Mouse (Mus musculus) ovary, adult 2 months (tissue): ENCODE data around the gene Ilkap. TPM values are rescaled to one million over a fixed set of nuclear protein-coding genes. Genes with fewer than 3 reads are reported as not detected.

ENCODE experiments used
- polyA plus RNA-seq: library from polyadenylated mRNA; depleted of rRNA; stranded (reverse); fragments of >200 nt; gene quantifications from 2 replicates; pipeline ENCODE4 v1.2.3, GENCODE M21; 2012; rRNA removed

Gene Ilkap
- 73.5 and 87.0 TPM in 2 replicates for polyA plus RNA-seq

DNA sequence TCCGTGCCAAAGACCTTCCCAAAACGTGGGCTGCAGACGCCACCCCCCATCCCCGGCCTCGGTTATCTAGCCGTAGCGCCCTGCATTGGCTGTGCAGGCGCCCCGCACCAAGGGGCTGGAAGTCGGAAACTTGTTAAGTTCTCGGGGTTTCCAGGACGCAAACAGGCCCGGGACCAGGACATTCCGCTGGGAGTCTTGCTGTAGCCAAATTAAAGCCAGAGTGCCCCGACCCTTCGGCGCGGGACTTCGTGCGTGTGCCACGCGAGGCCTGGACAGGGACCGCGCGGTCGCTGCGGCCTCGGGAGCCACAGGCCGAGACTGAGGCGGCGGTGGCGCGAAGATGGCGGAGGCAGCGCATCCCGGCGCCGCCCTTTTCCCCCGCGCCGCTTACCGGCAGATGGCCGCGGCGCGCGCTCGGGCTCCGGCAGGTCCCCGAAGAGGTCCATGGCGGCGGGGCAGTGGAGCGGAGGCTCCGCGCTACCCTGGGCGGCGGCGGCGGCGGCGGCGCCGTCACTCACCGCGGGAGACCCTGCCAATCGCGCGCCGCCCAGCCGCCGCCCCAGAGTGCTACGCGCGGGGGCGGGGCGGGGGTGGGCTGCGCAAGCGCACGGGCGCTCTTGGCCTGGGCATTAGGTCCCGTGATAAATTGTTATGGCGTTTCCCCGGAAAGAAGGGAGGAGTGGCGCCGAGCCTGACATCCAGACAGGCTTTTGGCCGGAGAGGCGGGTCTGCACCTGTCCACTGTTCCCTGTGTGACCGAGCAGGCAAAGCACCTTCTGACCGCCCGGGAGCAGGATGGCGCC lies at the start of gene Ilkap:
TSS of gene Ilkap (minus strand) at position 556 of the 803 bp plus-strand sequence.

DNA sequence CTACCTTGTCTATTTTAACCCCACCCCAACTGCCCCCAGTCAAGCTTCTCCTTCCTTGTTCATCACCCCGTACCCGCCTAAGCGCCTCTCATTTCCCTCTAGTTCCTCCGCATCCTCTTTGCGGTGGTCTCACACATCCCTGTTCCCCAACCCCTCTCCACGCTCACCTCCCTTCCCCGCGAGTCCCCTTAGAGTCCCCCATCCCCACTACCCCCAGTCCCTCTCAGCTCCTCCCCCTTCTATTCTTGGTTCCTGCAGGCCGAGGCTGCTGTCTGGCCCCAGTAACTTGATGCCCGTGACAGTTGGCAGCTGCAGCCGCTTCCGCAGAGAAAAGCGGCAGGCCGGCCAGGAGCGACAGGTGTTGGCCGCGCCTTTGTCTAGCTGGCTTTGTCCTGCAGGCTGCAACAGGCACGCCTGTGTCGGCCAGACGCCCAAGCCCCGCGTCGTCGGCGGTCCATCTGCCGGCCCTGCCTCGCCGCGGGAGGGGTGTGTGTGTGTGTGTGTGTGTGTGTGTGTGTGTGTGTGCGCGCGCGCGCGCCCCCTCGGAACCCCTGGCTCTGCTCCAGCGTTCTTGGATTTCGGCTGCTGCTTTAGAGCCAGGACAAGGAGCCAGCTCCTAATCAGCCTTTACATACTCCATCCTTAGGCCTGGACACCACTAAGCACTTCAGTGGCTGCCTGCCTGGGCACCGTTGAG lies 15.4 kb upstream of the Ilkap start, which contains the start of gene Hes6:
TSS of gene Hes6 (minus strand) at position 141 of the 697 bp plus-strand sequence.

DNA sequence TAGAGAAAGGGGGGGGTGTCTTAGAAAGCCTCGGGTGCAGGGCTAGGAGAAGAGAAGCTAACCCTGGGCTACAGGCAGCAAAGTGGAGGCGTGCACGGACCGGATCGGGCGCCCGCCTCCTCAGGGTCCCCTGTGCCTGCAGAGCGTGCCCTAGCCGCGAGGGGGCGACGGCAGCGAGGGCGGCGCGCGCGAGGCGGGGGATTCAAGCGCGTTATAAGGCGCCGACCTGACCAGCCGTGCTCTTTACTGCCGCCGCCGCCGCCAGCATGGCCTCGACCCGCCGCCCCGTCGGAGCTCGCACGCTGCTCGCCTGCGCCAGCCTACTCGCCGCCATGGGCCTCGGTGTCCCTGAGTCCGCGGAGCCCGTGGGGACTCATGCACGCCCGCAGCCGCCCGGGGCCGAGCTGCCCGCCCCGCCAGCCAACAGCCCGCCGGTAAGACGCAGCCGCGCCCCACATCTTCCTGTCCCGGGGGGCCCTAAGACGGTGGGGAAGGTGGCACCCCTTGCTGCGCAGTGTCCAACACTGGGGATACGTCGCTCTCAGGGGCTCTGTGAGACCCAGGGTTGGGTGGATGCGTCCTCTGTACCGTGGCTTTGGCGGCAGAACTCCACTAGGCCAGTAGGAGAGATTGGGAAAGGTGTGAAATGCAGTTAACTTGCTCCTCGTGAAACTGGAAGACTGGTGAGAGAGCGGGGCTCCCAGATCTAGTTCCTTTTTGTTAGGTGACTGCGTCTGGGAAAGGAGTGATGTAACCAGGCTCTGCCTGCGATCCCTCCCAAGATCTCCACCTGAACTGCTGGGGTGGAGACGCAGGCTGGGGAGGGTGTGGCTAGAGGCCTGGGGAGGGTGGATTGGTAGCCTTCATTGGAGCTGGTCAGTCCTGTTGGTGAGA lies 32.2 kb downstream of the Ilkap start, which contains the start of gene Erfe:
TSS of gene Erfe (plus strand) at position 216 of the 894 bp plus-strand sequence.

DNA sequence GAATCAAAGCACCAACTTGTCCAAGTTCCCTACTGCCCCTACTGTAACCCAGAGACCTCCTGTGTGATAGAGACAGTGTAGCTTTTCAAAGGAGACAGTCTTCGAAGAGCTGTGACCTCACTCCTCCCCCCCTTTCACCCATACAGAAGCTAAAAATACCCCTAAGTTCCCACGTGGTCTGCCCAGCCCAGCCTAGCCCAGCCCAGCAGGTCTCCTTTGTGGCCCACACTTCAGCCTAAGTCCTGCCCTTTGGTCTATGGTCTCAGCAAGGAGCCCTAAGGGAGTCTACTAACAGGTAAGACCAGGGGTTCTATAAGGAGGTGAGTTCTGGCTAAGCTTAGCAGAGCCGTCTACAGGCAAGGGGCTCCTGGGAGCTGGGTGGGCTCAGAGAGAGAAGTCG lies 47.8 kb downstream of the Ilkap start, which contains the start of gene Klhl30:
TSS of gene Klhl30 (plus strand) at position 176 of the 400 bp plus-strand sequence.

Other genes starting within 250 kb of the Ilkap start
- 70.7 and 89.7 TPM in 2 replicates for gene Ramp1, start 219.0 kb downstream of the Ilkap start, polyA plus RNA-seq
- gene Ube2f, start 148.5 kb downstream of the Ilkap start, polyA plus RNA-seq = 22.7 and 23.2 TPM in 2 replicates
- gene Scly, start 100.5 kb downstream of the Ilkap start, polyA plus RNA-seq = 11.9 and 12.1 TPM in 2 replicates
- 0.37 and 0.52 TPM in 2 replicates for gene Espnl, start 76.7 kb downstream of the Ilkap start, polyA plus RNA-seq
- 11.1 and 13.9 TPM in 2 replicates for gene Klhl30, start 47.8 kb downstream of the Ilkap start, polyA plus RNA-seq
- 1.9 and 2.0 TPM in 2 replicates for gene Erfe, start 32.4 kb downstream of the Ilkap start, polyA plus RNA-seq
- 74.1 and 96.0 TPM in 2 replicates for gene Hes6, start 15.2 kb upstream of the Ilkap start, polyA plus RNA-seq
- 13.6 and 18.4 TPM in 2 replicates for gene Per2, start 60.5 kb upstream of the Ilkap start, polyA plus RNA-seq
- 8.9 and 10.7 TPM in 2 replicates for gene Traf3ip1, start 95.8 kb upstream of the Ilkap start, polyA plus RNA-seq
- gene Asb1, start 141.7 kb upstream of the Ilkap start, polyA plus RNA-seq = 9.1 and 9.4 TPM in 2 replicates